Mouse (Mus musculus) neural tube, embryonic 12.5 days (tissue): ENCODE data around the gene Unk. TPM values are rescaled to one million over a fixed set of nuclear protein-coding genes. Genes with fewer than 3 reads are reported as not detected.

ENCODE experiments used
- ATAC-seq: fragments of 200-750 bp; cut with Nextera tagmentation; 2 replicates; pipeline ENCODE4 v1.8.0; 2017; ENCODE audit warnings: low read depth, mild to moderate bottlenecking, moderate TSS enrichment, moderate library complexity; ENCODE audit not compliant: low FRiP score
- H3K27ac ChIP-seq: fragments of 300-500 bp; sonication (generic); 2 replicates; pipeline ENCODE4 v1.5.1; 2016
- H3K27me3 ChIP-seq: fragments of 300-500 bp; sonication (generic); replicated peaks from 2 replicates; pipeline ENCODE4 v1.6.1; 2016; ENCODE audit warnings: mild to moderate bottlenecking
- H3K36me3 ChIP-seq: fragments of 300-500 bp; sonication (generic); 2 replicates; pipeline ENCODE4 v1.6.1; 2016; ENCODE audit warnings: mild to moderate bottlenecking
- H3K4me1 ChIP-seq: fragments of 300-500 bp; sonication (generic); 2 replicates; pipeline ENCODE4 v1.6.1; 2016
- H3K4me2 ChIP-seq: fragments of 300-500 bp; sonication (generic); replicated peaks from 2 replicates; pipeline ENCODE4 v1.6.1; 2016; ENCODE audit warnings: mild to moderate bottlenecking
- H3K4me3 ChIP-seq: fragments of 300-500 bp; sonication (generic); 2 replicates; pipeline ENCODE4 v1.5.1; 2016
- H3K9ac ChIP-seq: fragments of 300-500 bp; sonication (generic); 2 replicates; pipeline ENCODE4 v1.6.1; 2016; ENCODE audit warnings: mild to moderate bottlenecking
- H3K9me3 ChIP-seq: fragments of 300-500 bp; sonication (generic); 2 replicates; pipeline ENCODE4 v1.6.1; 2016; ENCODE audit warnings: mild to moderate bottlenecking
- WGBS: fragments of 180-500 bp; shearing (Covaris S2); methylation state at CpG from one replicate; pipeline ENCODE4 v1.1.7; 2016; 5-methylcytosine and 5-hydroxymethylcytosine counted together
- polyA plus RNA-seq: library from polyadenylated mRNA; unstranded; fragments of >200 nt; fragmentation: Nextera tagmentation; extraction: Ambion mirVana; gene quantifications from 2 replicates; pipeline ENCODE4 v1.2.1, GENCODE M21; 2016

Gene Unk
- polyA plus RNA-seq = 47.9 and 48.6 TPM in 2 replicates

- Histone ChIP-seq H3K36me3 (no peaks in the 10 kb centered on the region; the same call in 1 of the 2 replicates), H3K4me1 (peaks cover 13% of the 10 kb centered on the region), H3K9ac (peak within 1 kb of the TSS; percentile 91), H3K4me3 (peak within 1 kb of the TSS; percentile 68), H3K27me3 (no peaks in the 10 kb centered on the region), H3K27ac (peak within 1 kb of the TSS; percentile 94), H3K9me3 (no peaks in the 10 kb centered on the region), H3K4me2 (peak within 1 kb of the TSS; percentile 88)
- 1% methylated on average over 67 of the region's 67 CpGs for WGBS
- peak; percentile 96 for ATAC-seq
Observed at GRCm38 (mm10) chr11:116030088-116030897, at the start of gene Unk. Gene Unk (plus strand): TSS chr11:116030322.

GRCm38 (mm10) chr11:115982472-115982871 is 47.6 kb upstream of the Unk start:
- WGBS = 91% methylated on average over 15 of the region's 15 CpGs

GRCm38 (mm10) chr11:115983291-115983690 is 46.8 kb upstream of the Unk start:
- no peak for ATAC-seq
- H3K4me1 ChIP-seq = no peaks in the 10 kb centered on the region
- 94% methylated on average over 8 of the region's 8 CpGs for WGBS
- H3K4me2 ChIP-seq = no peak overlapping the region
- no peaks in the 10 kb centered on the region for H3K9me3 ChIP-seq
- no peak overlapping the region for H3K27ac ChIP-seq
- H3K9ac ChIP-seq = no peak overlapping the region
- H3K4me3 ChIP-seq = no peak overlapping the region
- H3K27me3 ChIP-seq = peaks cover 10% of the 10 kb centered on the region
- no peaks in the 10 kb centered on the region for H3K36me3 ChIP-seq

More at GRCm38 (mm10) chr11:115982472-115982871, 47.6 kb upstream of the Unk start:
- no peak overlapping the region for H3K4me3 ChIP-seq
- H3K36me3 ChIP-seq = no peaks in the 10 kb centered on the region
- H3K27me3 ChIP-seq = peaks cover 10% of the 10 kb centered on the region
- no peak for ATAC-seq
- no peaks in the 10 kb centered on the region for H3K4me1 ChIP-seq
- H3K9ac ChIP-seq = no peak overlapping the region
- no peak overlapping the region for H3K4me2 ChIP-seq
- no peak overlapping the region for H3K27ac ChIP-seq
- no peaks in the 10 kb centered on the region for H3K9me3 ChIP-seq

- Histone ChIP-seq H3K4me1 (no peaks in the 10 kb centered on the region), H3K27ac (no peak overlapping the region), H3K36me3 (no peaks in the 10 kb centered on the region), H3K27me3 (peaks cover 7% of the 10 kb centered on the region; the same call in 1 of the 2 replicates), H3K9me3 (no peaks in the 10 kb centered on the region), H3K4me2 (peak overlapping the region; percentile 28; the same call in 1 of the 2 replicates), H3K9ac (no peak overlapping the region; the same call in 1 of the 2 replicates), H3K4me3 (no peak overlapping the region)
- no peak for ATAC-seq
- 36% methylated on average over 15 of the region's 15 CpGs for WGBS
Observed at GRCm38 (mm10) chr11:115989686-115990085, 40.4 kb upstream of the Unk start.

- Histone ChIP-seq H3K27ac (no peak overlapping the region), H3K9me3 (no peaks in the 10 kb centered on the region), H3K27me3 (peaks cover 7% of the 10 kb centered on the region; the same call in 1 of the 2 replicates), H3K36me3 (no peaks in the 10 kb centered on the region), H3K9ac (no peak overlapping the region), H3K4me3 (no peak overlapping the region), H3K4me2 (no peak overlapping the region), H3K4me1 (no peaks in the 10 kb centered on the region)
- ATAC-seq = no peak
- WGBS = 61% methylated on average over 4 of the region's 4 CpGs
Observed at GRCm38 (mm10) chr11:115992098-115992497, 38.0 kb upstream of the Unk start.

GRCm38 (mm10) chr11:115995256-115995655 is 34.9 kb upstream of the Unk start:
- Histone ChIP-seq H3K27ac (no peak overlapping the region), H3K4me1 (no peaks in the 10 kb centered on the region), H3K4me3 (no peak overlapping the region), H3K9me3 (no peaks in the 10 kb centered on the region), H3K36me3 (no peaks in the 10 kb centered on the region), H3K4me2 (no peak overlapping the region), H3K27me3 (peaks cover 7% of the 10 kb centered on the region; the same call in 1 of the 2 replicates), H3K9ac (no peak overlapping the region)
- WGBS = 95% methylated on average over 3 of the region's 3 CpGs
- no peak for ATAC-seq

GRCm38 (mm10) chr11:115997047-115997446 is 33.1 kb upstream of the Unk start:
- WGBS = 84% methylated on average over 4 of the region's 4 CpGs
- H3K27me3 ChIP-seq = peaks cover 7% of the 10 kb centered on the region; the same call in 1 of the 2 replicates
- no peak for ATAC-seq

GRCm38 (mm10) chr11:115997662-115998061 is 32.5 kb upstream of the Unk start:
- Histone ChIP-seq H3K4me3 (no peak overlapping the region), H3K36me3 (no peaks in the 10 kb centered on the region)

More at GRCm38 (mm10) chr11:115997047-115997446, 33.1 kb upstream of the Unk start:
- no peaks in the 10 kb centered on the region for H3K4me1 ChIP-seq
- H3K4me2 ChIP-seq = no peak overlapping the region
- no peak overlapping the region for H3K4me3 ChIP-seq
- no peak overlapping the region for H3K9ac ChIP-seq
- H3K27ac ChIP-seq = no peak overlapping the region
- H3K36me3 ChIP-seq = no peaks in the 10 kb centered on the region
- no peaks in the 10 kb centered on the region for H3K9me3 ChIP-seq

GRCm38 (mm10) chr11:115999027-115999426 is 31.1 kb upstream of the Unk start:
- 87% methylated on average over 7 of the region's 7 CpGs for WGBS
- ATAC-seq = no peak
- H3K4me3 ChIP-seq = no peak overlapping the region

More at GRCm38 (mm10) chr11:115997662-115998061, 32.5 kb upstream of the Unk start:
- 75% methylated on average over 5 of the region's 5 CpGs for WGBS
- Histone ChIP-seq H3K9me3 (no peaks in the 10 kb centered on the region), H3K9ac (no peak overlapping the region), H3K4me2 (no peak overlapping the region), H3K27me3 (peaks cover 7% of the 10 kb centered on the region; the same call in 1 of the 2 replicates), H3K27ac (no peak overlapping the region), H3K4me1 (no peaks in the 10 kb centered on the region)
- no peak for ATAC-seq

GRCm38 (mm10) chr11:115999538-116000143 is 30.5 kb upstream of the Unk start:
- ATAC-seq = no peak
- WGBS = 18% methylated on average over 14 of the region's 14 CpGs
- Histone ChIP-seq H3K4me2 (peak overlapping the region; percentile 25), H3K27ac (no peak overlapping the region), H3K36me3 (no peaks in the 10 kb centered on the region), H3K9ac (no peak overlapping the region), H3K9me3 (no peaks in the 10 kb centered on the region), H3K27me3 (no peaks in the 10 kb centered on the region), H3K4me3 (no peak overlapping the region), H3K4me1 (peaks cover 3% of the 10 kb centered on the region; the same call in 1 of the 2 replicates)

More at GRCm38 (mm10) chr11:115999027-115999426, 31.1 kb upstream of the Unk start:
- Histone ChIP-seq H3K9ac (no peak overlapping the region), H3K27me3 (no peaks in the 10 kb centered on the region), H3K4me1 (no peaks in the 10 kb centered on the region), H3K36me3 (no peaks in the 10 kb centered on the region), H3K9me3 (no peaks in the 10 kb centered on the region), H3K27ac (no peak overlapping the region), H3K4me2 (no peak overlapping the region)

GRCm38 (mm10) chr11:116000607-116001006 is 29.5 kb upstream of the Unk start:
- H3K4me2 ChIP-seq = no peak overlapping the region
- WGBS = 35% methylated on average over 10 of the region's 10 CpGs
- peaks cover 10% of the 10 kb centered on the region; the same call in 1 of the 2 replicates for H3K4me1 ChIP-seq
- H3K27ac ChIP-seq = no peak overlapping the region
- no peak overlapping the region for H3K9ac ChIP-seq
- no peak for ATAC-seq
- no peaks in the 10 kb centered on the region for H3K36me3 ChIP-seq
- no peaks in the 10 kb centered on the region for H3K9me3 ChIP-seq
- no peaks in the 10 kb centered on the region for H3K27me3 ChIP-seq
- no peak overlapping the region for H3K4me3 ChIP-seq

- peaks cover 10% of the 10 kb centered on the region; the same call in 1 of the 2 replicates for H3K4me1 ChIP-seq
- H3K27ac ChIP-seq = no peak overlapping the region
- no peaks in the 10 kb centered on the region for H3K9me3 ChIP-seq
- H3K36me3 ChIP-seq = no peaks in the 10 kb centered on the region
- no peak overlapping the region for H3K4me3 ChIP-seq
- no peaks in the 10 kb centered on the region for H3K27me3 ChIP-seq
- no peak overlapping the region; the same call in 1 of the 2 replicates for H3K4me2 ChIP-seq
- 64% methylated on average over 6 of the region's 6 CpGs for WGBS
- H3K9ac ChIP-seq = no peak overlapping the region
- no peak for ATAC-seq
Observed at GRCm38 (mm10) chr11:116001725-116002124, 28.4 kb upstream of the Unk start.
